Mouse (Mus musculus) adrenal gland, adult (tissue): Measurements from ENCODE around the gene Tubg1.

ENCODE experiments used
- DNase-seq, 2 experiments: peaks; one replicate each; pipeline ENCODE4 v3.0.0; 2022 to 2023; ENCODE audit warnings: low spot score in 1 of 2; ENCODE audit not compliant: inconsistent age in 2 of 2

The Tubg1 gene

DNA sequence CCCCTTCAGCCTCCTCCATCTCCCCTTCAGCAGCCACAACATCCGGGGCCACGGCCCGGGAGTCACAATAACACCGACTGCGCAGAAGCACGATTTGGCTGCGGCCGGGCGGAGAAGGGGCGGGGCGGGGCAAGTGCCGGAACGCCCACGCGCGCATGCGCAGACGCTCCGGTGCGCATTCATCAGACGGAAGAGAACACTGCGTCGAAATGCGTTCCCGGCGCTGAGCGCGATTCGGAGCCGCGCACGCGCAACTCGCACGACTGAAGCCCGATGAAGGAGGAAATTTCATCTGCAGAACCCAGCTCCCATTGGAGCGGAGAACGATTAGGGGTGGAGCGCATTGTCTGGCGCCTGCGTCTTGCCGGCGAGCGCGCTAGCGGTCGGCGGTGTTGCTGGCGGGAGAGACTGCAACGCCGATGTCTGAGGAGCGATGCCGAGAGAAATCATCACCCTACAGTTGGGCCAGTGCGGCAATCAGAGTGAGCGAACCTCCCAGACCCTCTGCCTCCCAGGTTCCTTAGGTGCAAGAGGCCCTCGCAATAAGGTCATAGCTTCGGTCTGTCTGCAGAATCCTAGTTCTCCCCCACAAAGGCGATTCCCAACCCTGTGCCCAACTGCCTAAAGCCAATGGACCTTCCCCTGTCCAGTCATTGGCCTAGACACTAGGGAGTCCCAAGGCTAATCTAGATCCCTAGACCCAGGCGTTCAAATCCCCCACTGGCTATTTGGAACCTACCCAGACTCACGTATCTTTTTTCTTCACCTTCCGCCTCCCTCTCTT lies at the start of gene Tubg1, which contains the start of gene Retreg3:
TSS of gene Tubg1 (plus strand) at position 178 of the 784 bp plus-strand sequence.
TSS of gene Retreg3 (minus strand) at position 133 of the 784 bp plus-strand sequence.
- peak; percentile 99 to 100 for DNase-seq

GRCm38 (mm10) chr11:101070189-101070527 lies 49.6 kb upstream of the Tubg1 start:
- no peak for DNase-seq

DNA sequence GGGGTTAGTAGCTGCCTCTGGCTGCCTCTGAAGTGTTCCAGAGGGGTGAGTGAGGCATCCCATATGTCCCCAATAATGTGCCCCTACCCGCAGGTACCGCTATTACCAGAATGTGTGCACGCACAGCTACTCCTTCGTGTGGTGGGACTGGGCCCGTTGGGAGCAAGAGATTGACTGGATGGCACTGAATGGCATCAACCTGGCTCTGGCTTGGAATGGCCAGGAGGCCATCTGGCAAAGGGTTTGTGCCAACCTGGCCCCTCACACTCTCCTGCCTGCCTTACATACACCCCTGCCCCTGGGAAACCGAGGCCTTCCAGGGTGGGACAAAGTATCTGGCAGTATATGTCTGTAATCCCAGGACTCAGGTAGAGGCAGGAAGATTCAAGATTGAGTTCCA lies 48.8 kb upstream of the Tubg1 start:
- peak in 1 of 2 experiments; percentile 17 for DNase-seq

GRCm38 (mm10) chr11:101071810-101072428 lies 47.8 kb upstream of the Tubg1 start:
- no peak for DNase-seq

DNA sequence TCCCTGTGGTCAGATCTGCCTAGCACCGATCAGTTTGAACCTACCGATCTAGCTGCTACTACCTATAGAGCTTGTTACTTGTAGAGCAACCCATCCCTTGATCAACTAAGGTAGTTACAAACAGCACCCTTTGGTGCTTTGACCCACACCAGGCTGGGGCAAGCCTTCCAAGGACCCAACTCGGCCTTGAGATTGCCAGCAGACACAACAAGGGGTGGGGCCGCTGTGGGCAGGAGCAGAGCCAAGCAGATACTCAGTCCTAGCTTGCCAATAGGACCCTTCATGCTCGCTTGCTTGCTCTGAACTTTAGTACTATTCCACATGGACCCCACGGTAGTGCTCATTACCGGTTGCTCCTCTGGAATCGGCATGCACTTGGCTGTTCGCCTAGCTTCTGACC lies 41.6 kb upstream of the Tubg1 start, which contains the start of gene Hsd17b1:
TSS of gene Hsd17b1 (plus strand) at position 291 of the 400 bp plus-strand sequence.
- DNase-seq = peak in 1 of 2 experiments; percentile 62

- no peak for DNase-seq
Observed at GRCm38 (mm10) chr11:101079746-101080145, 40.0 kb upstream of the Tubg1 start.

- no peak for DNase-seq
Observed at GRCm38 (mm10) chr11:101080421-101080820, 39.3 kb upstream of the Tubg1 start.

DNA sequence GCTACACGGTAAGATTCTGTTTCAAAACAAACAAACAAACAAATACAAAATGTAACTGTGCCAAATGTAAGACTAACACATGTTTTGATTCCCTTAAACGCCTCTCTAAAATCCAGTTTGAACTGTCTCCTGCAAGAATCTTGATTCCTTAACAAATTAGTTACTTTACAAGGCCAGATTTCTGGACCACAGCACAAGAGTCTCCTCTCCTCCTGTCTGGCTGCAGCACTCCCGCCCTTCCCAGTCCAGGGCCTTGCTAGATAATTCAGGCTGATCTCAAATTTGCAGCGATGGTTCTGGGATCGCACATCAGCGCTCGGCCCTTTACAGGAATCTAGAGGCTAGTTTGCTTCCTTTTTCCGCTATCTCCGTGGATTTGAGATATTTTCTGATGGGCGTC lies 38.1 kb upstream of the Tubg1 start:
- DNase-seq = no peak

DNA sequence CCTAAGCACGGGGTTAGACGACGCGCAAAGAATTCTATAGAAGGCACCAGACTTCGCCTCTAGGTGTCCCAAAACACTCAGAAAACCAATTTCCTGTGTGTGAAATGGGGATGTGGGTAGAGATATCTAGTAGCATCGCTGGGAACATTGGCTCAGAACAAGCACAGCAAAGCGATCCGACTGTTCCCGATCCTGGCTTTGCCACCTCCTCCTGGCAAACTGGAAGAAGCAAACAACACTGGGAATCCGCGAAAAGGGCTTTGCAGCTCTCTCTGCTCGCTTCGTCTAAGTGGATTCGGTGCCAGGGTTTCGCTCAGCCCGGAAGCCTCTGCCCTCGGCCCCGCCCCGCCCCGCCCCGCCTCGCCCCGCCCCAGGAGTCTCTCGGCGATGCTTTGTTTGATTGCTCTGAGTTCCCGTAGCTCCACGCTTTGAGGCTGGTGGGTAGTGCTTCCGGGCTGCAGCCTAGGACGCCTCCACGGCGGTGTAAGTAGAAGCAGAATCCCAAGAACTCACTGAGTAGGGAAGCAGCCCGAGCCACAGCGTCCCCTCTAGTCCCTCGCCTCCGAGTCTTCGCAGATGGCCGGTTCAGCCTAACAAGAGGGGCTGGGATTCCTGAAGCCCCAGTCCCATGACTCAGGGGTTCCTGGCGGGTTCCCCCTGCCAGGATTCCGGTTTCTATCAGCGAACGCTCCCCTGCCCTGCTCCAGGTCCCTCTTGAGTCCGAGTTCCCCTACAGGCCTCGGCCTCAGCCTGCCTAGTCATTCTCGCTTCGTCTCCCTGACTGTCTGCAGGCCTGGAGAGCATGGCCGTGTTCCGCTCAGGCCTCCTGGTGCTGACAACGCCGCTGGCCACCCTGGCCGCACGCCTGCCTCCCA lies 37.3 kb upstream of the Tubg1 start, which contains the start of gene Coasy:
TSS of gene Coasy (plus strand) at position 358 of the 875 bp plus-strand sequence.
- peak; percentile 88 to 95 for DNase-seq

- DNase-seq = peak in 1 of 2 experiments; percentile 79
Observed at GRCm38 (mm10) chr11:101083083-101083697, 36.5 kb upstream of the Tubg1 start.

DNA sequence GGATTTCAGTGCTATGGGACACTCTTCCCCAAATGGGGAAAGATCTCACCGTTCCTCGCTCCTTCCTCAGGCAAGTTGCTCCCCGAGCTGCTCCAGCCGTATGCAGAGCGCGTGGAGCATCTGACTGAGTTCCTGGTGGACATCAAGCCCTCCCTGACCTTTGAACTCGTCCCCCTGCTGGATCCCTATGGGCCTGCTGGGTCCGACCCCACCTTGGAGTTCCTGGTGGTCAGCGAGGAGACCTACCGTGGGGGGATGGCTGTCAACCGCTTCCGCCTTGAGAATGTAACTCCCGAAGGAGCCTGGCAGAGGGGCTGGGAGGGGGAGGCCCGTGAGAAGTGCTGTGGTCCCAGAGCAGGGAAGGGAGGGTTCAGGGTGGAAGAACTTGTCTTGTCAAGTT lies 35.5 kb upstream of the Tubg1 start:
- peak; percentile 34 to 40 for DNase-seq

DNA sequence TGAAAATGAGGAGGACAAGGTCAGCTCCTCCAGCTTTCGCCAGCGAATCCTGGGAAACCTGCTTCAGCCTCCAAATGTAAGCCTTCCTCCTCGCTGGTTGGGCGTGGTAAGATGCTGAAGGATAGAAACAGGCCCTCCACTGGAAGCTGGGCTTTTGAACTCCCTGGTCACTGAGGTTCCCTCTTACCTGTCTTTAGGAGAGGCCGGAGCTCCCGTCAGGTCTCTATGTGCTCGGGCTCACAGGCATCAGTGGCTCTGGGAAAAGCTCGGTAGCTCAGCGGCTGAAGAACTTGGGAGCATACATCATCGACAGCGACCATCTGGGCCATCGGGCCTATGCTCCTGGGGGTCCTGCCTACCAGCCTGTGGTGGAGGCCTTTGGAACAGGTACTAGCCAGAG lies 34.9 kb upstream of the Tubg1 start:
- DNase-seq = peak in 1 of 2 experiments; percentile 44

DNA sequence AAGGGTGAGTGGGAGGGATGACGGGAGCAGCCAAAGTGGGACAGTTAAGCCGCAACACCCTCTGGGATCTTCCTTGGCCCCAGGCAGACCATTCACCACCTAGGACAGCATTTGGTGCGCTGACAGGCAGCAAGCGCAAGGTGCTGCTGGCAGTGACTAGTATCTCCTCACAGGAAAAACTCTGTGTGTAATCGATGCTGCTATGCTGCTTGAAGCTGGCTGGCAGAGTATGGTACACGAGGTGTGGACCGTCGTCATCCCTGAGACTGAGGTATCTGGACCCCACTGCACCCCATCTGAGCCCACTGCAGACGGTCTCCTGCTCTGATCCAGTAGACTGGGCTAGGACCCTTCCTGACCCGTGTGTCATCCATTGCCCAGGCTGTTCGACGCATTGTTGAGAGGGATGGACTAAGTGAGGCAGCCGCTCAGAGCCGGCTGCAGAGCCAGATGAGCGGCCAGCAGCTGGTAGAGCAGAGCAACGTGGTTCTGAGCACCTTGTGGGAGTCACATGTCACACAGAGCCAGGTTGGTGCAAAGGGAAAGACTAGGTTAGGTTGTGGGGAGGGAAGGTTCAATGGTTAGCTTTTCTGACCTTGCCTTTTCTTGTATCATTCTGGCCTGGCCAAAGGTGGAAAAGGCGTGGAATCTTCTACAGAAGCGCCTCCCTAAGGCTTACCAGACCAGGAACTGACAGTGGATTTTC lies 34.0 kb upstream of the Tubg1 start:
- DNase-seq = no peak

DNA sequence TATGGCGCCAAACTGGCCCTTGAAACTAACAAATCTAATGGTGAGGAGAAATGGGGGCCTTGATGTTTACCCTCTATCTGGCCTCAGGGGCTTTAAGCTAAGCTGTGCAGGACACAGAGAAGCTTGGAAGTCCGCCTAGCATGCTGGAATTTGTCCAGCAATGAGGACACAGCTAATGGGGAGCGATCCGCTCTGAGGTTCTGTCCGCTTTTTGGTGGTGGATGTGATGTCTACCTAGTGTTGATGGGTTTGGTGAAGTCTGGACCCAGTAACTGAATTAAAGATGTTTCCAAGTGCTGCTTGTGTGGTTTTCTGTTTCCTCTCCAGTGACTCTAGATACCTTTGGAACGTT lies 33.4 kb upstream of the Tubg1 start:
- peak in 1 of 2 experiments; percentile 58 for DNase-seq

GRCm38 (mm10) chr11:101086756-101087681 lies 32.7 kb upstream of the Tubg1 start, which contains the start of gene Mlx:
Mlx (plus strand) TSS chr11:101087277.
- DNase-seq = peak; percentile 93 to 97

- DNase-seq = no peak
Observed at GRCm38 (mm10) chr11:101087682-101088055, 32.1 kb upstream of the Tubg1 start.

DNA sequence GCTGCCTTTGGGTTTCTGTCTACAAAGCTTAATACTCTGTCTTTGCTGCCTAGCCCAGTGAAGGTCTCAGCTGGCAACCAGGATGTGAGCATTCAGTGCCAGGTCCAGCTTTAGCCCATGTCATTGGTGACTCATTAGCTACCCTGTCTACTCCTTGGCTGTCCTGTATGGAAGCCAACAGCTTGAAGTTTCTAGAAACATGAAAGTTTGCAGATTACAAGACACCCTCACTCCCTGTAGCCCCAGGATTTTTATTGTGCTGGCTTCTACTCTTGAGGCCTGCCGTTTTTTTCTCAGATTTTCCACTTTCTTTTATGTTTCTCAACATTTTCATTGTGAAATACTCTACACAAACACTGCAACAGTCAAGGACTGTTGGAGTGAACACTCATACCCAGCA lies 29.8 kb upstream of the Tubg1 start:
- peak in 1 of 2 experiments; percentile 80 for DNase-seq

- DNase-seq = no peak
Observed at GRCm38 (mm10) chr11:101094930-101095313, 24.8 kb upstream of the Tubg1 start.
